ENCODE assay signal across 35 mouse cellular contexts in genomic region chr11:24301201-24301600, GRCm38 (mm10).
"Had no signal": no experiment of that assay in that cellular context is flagged by ENCODE, and none has a peak within 500 bp of the region (broad histone marks: within the 10 kb centered on the region; RNA-seq: fewer than 3 reads in every experiment).

No protein-coding gene starts in this region.

- H3K9me3 ChIP-seq: heart, embryonic 10.5 days; heart, embryonic 12.5 days; heart, embryonic 13.5 days; heart, embryonic 15.5 days; hindbrain, embryonic 10.5 days; hindbrain, embryonic 12.5 days; hindbrain, embryonic 13.5 days; hindbrain, embryonic 15.5 days; intestine, embryonic 15.5 days; kidney, embryonic 15.5 days had no signal

- H3K36me3 ChIP-seq: heart, embryonic 10.5 days; heart, embryonic 12.5 days; heart, embryonic 13.5 days; heart, embryonic 15.5 days; hindbrain, embryonic 10.5 days; hindbrain, embryonic 12.5 days; hindbrain, embryonic 13.5 days; hindbrain, embryonic 15.5 days; intestine, embryonic 15.5 days; kidney, embryonic 15.5 days had no signal

- DNase-seq: heart, postnatal 10 days; heart, postnatal 36 days; heart, postnatal 4 days; kidney, adult 11 months; kidney, adult 18-20 months; kidney, adult 2 months; kidney, adult 8-10 months; kidney, adult 9 months; kidney, postnatal 10 days; kidney, postnatal 14 days; kidney, postnatal 25 days; kidney, postnatal 36 days; kidney, postnatal 4 days; layer of hippocampus, adult 9-11 months; layer of hippocampus, postnatal 36 days had no signal

- H3K9ac ChIP-seq: heart, embryonic 12.5 days; heart, embryonic 13.5 days; heart, embryonic 15.5 days; hindbrain, embryonic 12.5 days; hindbrain, embryonic 13.5 days; hindbrain, embryonic 14.5 days; hindbrain, embryonic 15.5 days; intestine, embryonic 15.5 days; kidney, embryonic 15.5 days had no signal

- ATAC-seq: hindbrain, embryonic 16.5 days; hindbrain, postnatal 0 days; inflammation-experienced regulatory T-cells, adult 6 months; intestine, embryonic 15.5 days; intestine, embryonic 16.5 days; intestine, postnatal 0 days had no signal

- H3K4me2 ChIP-seq: heart, embryonic 11.5 days; heart, embryonic 12.5 days; heart, embryonic 13.5 days; heart, embryonic 15.5 days; hindbrain, embryonic 12.5 days; hindbrain, embryonic 13.5 days; hindbrain, embryonic 14.5 days; hindbrain, embryonic 15.5 days; intestine, embryonic 15.5 days; kidney, embryonic 15.5 days had no signal

- H3K27me3 ChIP-seq: heart, embryonic 12.5 days; heart, embryonic 15.5 days; hindbrain, embryonic 15.5 days; intestine, embryonic 15.5 days had no signal

- H3K27ac ChIP-seq: heart, embryonic 10.5 days; heart, embryonic 13.5 days; heart, embryonic 15.5 days; hindbrain, embryonic 10.5 days; hindbrain, embryonic 12.5 days; hindbrain, embryonic 13.5 days; hindbrain, embryonic 14.5 days; hindbrain, embryonic 15.5 days; hindbrain, postnatal 0 days; intestine, embryonic 15.5 days; kidney, embryonic 15.5 days; kidney, postnatal 0 days; layer of hippocampus, adult 2 months; left cerebral cortex, adult 2 months had no signal

- H3K4me3 ChIP-seq: heart, embryonic 10.5 days; heart, embryonic 12.5 days; heart, embryonic 13.5 days; heart, embryonic 15.5 days; hindbrain, embryonic 10.5 days; hindbrain, embryonic 12.5 days; hindbrain, embryonic 13.5 days; hindbrain, embryonic 15.5 days; intestine, embryonic 15.5 days; kidney, embryonic 15.5 days; layer of hippocampus, adult 2 months; left cerebral cortex, adult 2 months had no signal
